Mouse (Mus musculus) hindbrain, postnatal 0 days (tissue): ENCODE data around the gene Arih2. TPM values are rescaled to one million over a fixed set of nuclear protein-coding genes. Genes with fewer than 3 reads are reported as not detected.
A peak's percentile ranks its signal among the peaks of the same experiment; 100 is the strongest.

Experiments used
- ATAC-seq: fragments of 200-750 bp; cut with Nextera tagmentation; 2 replicates; pipeline ENCODE4 v1.8.0; 2017; ENCODE audit warnings: mild to moderate bottlenecking, moderate TSS enrichment, moderate library complexity
- DNase-seq: peaks from one replicate; pipeline ENCODE4 v3.0.0-alpha.2; 2015; ENCODE audit warnings: low spot score
- H3K27ac ChIP-seq: fragments of 300-500 bp; sonication (generic); 2 replicates; pipeline ENCODE4 v1.5.1; 2014; ENCODE audit warnings: mild to moderate bottlenecking
- H3K27me3 ChIP-seq: fragments of 300-500 bp; sonication (generic); 2 replicates; pipeline ENCODE4 v1.6.1; 2014; ENCODE audit warnings: low read length, mixed read lengths; ENCODE audit not compliant: insufficient read depth
- H3K36me3 ChIP-seq: fragments of 300-500 bp; sonication (generic); 2 replicates; pipeline ENCODE4 v1.6.1; 2014; ENCODE audit warnings: low read length, mixed read lengths; ENCODE audit not compliant: insufficient read depth
- H3K4me1 ChIP-seq: fragments of 300-500 bp; sonication (generic); 2 replicates; pipeline ENCODE4 v1.6.1; 2014; ENCODE audit warnings: antibody characterized with exemption, low read length, mixed read lengths; ENCODE audit not compliant: insufficient read depth
- H3K4me2 ChIP-seq: fragments of 300-500 bp; sonication (generic); 2 replicates; pipeline ENCODE4 v1.6.1; 2014; ENCODE audit warnings: low read depth, mild to moderate bottlenecking, low read length, moderate library complexity, mixed read lengths
- H3K4me3 ChIP-seq: fragments of 300-500 bp; sonication (generic); 2 replicates; pipeline ENCODE4 v1.5.1; 2014; ENCODE audit warnings: low read length
- H3K9ac ChIP-seq: fragments of 300-500 bp; sonication (generic); replicated peaks from 2 replicates; pipeline ENCODE4 v1.6.1; 2014; ENCODE audit warnings: mild to moderate bottlenecking, low read length, moderate library complexity, mixed read lengths
- H3K9me3 ChIP-seq: fragments of 300-500 bp; sonication (generic); 2 replicates; pipeline ENCODE4 v1.6.1; 2016; ENCODE audit warnings: low read length, mixed read lengths
- CTCF ChIP-seq: IDR thresholded peaks from 2 replicates; pipeline ENCODE4 v1.5.1; 2016; ENCODE audit warnings: antibody characterized with exemption, control low read depth, low read depth
- WGBS: fragments of 180-500 bp; shearing (Covaris S2); extraction: QIAGEN DNeasy Blood & Tissue Kit; methylation state at CpG from one replicate; pipeline ENCODE4 v1.1.7; 2014; 5-methylcytosine and 5-hydroxymethylcytosine counted together
- polyA plus RNA-seq: library from polyadenylated mRNA; unstranded; fragments of >200 nt; fragmentation: Nextera tagmentation; extraction: Ambion mirVana; gene quantifications from 2 replicates; pipeline ENCODE4 v1.2.1, GENCODE M21; 2015
- total RNA-seq: library from RNA; depleted of rRNA; stranded (reverse); fragments of >200 nt; gene quantifications from 2 replicates; pipeline ENCODE4 v1.2.3, GENCODE M21; 2014; rRNA removed

Gene Arih2
- total RNA-seq, result 52.1 and 54.8 TPM in 2 replicates
- polyA plus RNA-seq, result 38.5 and 39.7 TPM in 2 replicates

GRCm38 (mm10) chr9:108648611-108649560 lies at the start of gene Arih2:
Arih2 (minus strand) TSS chr9:108649386.
- H3K4me1 ChIP-seq, result peaks cover 5% of the 10 kb centered on the region
- DNase-seq (peak; percentile 97), ATAC-seq (peak; percentile 98)
- H3K36me3 ChIP-seq, result no peaks in the 10 kb centered on the region
- H3K9ac ChIP-seq, result peak within 1 kb of the TSS; percentile 85
- H3K27me3 ChIP-seq, result no peaks in the 10 kb centered on the region
- peak within 1 kb of the TSS; percentile 90 for H3K27ac ChIP-seq
- under 1% methylated on average over 111 of the region's 112 CpGs for WGBS
- peak within 1 kb of the TSS; percentile 66 for H3K4me2 ChIP-seq
- no peak for TF ChIP-seq CTCF
- no peaks in the 10 kb centered on the region for H3K9me3 ChIP-seq
- peak within 1 kb of the TSS; percentile 98 for H3K4me3 ChIP-seq

- ATAC-seq (no peak), DNase-seq (no peak)
- TF ChIP-seq CTCF, result no peak
- Histone ChIP-seq H3K4me2 (peak overlapping the region; percentile 89), H3K27me3 (no peaks in the 10 kb centered on the region), H3K4me3 (no peak overlapping the region), H3K9me3 (no peaks in the 10 kb centered on the region), H3K4me1 (peaks cover 20% of the 10 kb centered on the region), H3K27ac (no peak overlapping the region), H3K36me3 (no peaks in the 10 kb centered on the region), H3K9ac (no peak overlapping the region)
- 77% methylated on average over 1 of the region's 1 CpGs for WGBS
Measured at GRCm38 (mm10) chr9:108694533-108694932, 45.3 kb upstream of the Arih2 start.

- peaks cover 20% of the 10 kb centered on the region for H3K4me1 ChIP-seq
- no peak overlapping the region for H3K27ac ChIP-seq
- peak overlapping the region; percentile 89 for H3K4me2 ChIP-seq
- H3K27me3 ChIP-seq, result no peaks in the 10 kb centered on the region
- TF ChIP-seq CTCF, result no peak
- H3K36me3 ChIP-seq, result no peaks in the 10 kb centered on the region
- H3K9ac ChIP-seq, result no peak overlapping the region
- DNase-seq (no peak), ATAC-seq (no peak)
- 44% methylated on average over 4 of the region's 4 CpGs for WGBS
- H3K9me3 ChIP-seq, result no peaks in the 10 kb centered on the region
- H3K4me3 ChIP-seq, result peak overlapping the region; percentile 75
Measured at GRCm38 (mm10) chr9:108693946-108694345, 44.8 kb upstream of the Arih2 start.

- no peaks in the 10 kb centered on the region for H3K36me3 ChIP-seq
- peak overlapping the region; percentile 89 for H3K4me2 ChIP-seq
- under 1% methylated on average over 91 of the region's 92 CpGs for WGBS
- H3K9me3 ChIP-seq, result no peaks in the 10 kb centered on the region
- peak overlapping the region; percentile 91 for H3K27ac ChIP-seq
- H3K27me3 ChIP-seq, result no peaks in the 10 kb centered on the region
- DNase-seq (peak; percentile 84), ATAC-seq (peak; percentile 68)
- TF ChIP-seq CTCF, result peak; percentile 41; the same call in 1 of the 2 replicates
- H3K4me3 ChIP-seq, result peak overlapping the region; percentile 75
- H3K9ac ChIP-seq, result peak overlapping the region; percentile 74
- peaks cover 20% of the 10 kb centered on the region for H3K4me1 ChIP-seq
Measured at GRCm38 (mm10) chr9:108692226-108693041, 43.2 kb upstream of the Arih2 start.

- H3K27me3 ChIP-seq, result no peaks in the 10 kb centered on the region
- no peaks in the 10 kb centered on the region for H3K9me3 ChIP-seq
- H3K36me3 ChIP-seq, result no peaks in the 10 kb centered on the region
- peak overlapping the region; percentile 75 for H3K4me3 ChIP-seq
- ATAC-seq, result peak; percentile 92
- WGBS, result under 1% methylated on average over 42 of the region's 42 CpGs
- peak overlapping the region; percentile 91 for H3K27ac ChIP-seq
- peak overlapping the region; percentile 74 for H3K9ac ChIP-seq
- peak; percentile 96 for DNase-seq
- H3K4me1 ChIP-seq, result peaks cover 20% of the 10 kb centered on the region
- H3K4me2 ChIP-seq, result peak overlapping the region; percentile 89
- no peak for TF ChIP-seq CTCF
Measured at GRCm38 (mm10) chr9:108691846-108692225, 42.6 kb upstream of the Arih2 start.

- WGBS, result 65% methylated on average over 8 of the region's 8 CpGs
- Histone ChIP-seq H3K4me3 (peak overlapping the region; percentile 75), H3K4me2 (peak overlapping the region; percentile 89), H3K9ac (peak overlapping the region; percentile 74), H3K27me3 (no peaks in the 10 kb centered on the region), H3K4me1 (peaks cover 20% of the 10 kb centered on the region), H3K36me3 (no peaks in the 10 kb centered on the region), H3K9me3 (no peaks in the 10 kb centered on the region), H3K27ac (peak overlapping the region; percentile 91)
- DNase-seq, result no peak
- ATAC-seq, result no peak
- TF ChIP-seq CTCF, result no peak
Measured at GRCm38 (mm10) chr9:108691371-108691770, 42.2 kb upstream of the Arih2 start.
